Mouse (Mus musculus) heart, postnatal 0 days (tissue): ENCODE results near the gene Sgms1.

Experiments used
- CTCF ChIP-seq: IDR thresholded peaks from 2 replicates; pipeline ENCODE4 v1.5.1; 2016; ENCODE audit warnings: antibody characterized with exemption, control low read depth, low read depth
- EP300 ChIP-seq: IDR thresholded peaks from 2 replicates; pipeline ENCODE4 v1.6.1; 2016; ENCODE audit warnings: antibody characterized with exemption, low read depth

DNA sequence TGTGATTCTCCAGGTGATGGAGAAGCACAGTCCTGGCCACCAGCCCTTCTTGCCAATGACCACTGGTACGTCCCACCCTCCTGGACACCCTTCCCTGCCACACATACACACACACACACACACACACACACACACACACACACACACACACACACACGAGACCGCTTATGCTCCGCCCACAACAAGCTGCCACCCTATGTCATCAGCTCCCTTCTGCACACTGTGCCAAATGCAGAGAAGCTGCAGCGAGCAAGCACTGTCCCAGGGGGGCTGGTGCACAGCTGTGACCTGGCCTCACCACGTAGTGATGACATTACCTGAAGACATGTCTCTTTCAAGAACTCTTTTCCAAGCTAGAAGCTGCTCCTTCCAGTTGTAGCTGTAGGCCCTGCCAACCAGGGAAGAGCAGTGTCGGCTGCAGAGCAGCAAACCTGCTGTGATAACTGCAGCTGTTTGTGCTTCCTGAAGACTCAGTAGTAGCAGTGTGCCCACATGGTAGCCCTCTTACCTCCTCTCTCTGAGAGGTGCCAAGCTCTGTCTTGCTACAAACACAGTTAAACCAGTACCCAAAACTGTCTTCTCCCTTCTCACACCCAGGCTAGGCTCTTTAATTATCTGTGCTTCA is 11.7 kb downstream of the Sgms1 start:
- no peak for TF ChIP-seq CTCF
- TF ChIP-seq EP300, result no peak
